Mouse (Mus musculus): ENCODE measurements at regions not wholly inside any gene's neighbourhood (a gene's known extent, or its start where the extent isn't known, plus 50 kb on each side); places are given as distances from the start of the nearest gene placed in this dataset.
"Not testable (repeated sequence)": the region's sequence is repeated elsewhere in the genome, so short reads cannot be mapped to it uniquely, and the experiment has no call there.

- no peak for DNase-seq
Measured at GRCm38 (mm10) chr13:72282764-72283163, 319.2 kb upstream of the Irx1 start.

GRCm38 (mm10) chr13:72283701-72284100 lies 320.2 kb upstream of the Irx1 start:
- DNase-seq = no peak

GRCm38 (mm10) chr13:72286301-72286700 lies 322.8 kb upstream of the Irx1 start:
- no peak for DNase-seq

DNA sequence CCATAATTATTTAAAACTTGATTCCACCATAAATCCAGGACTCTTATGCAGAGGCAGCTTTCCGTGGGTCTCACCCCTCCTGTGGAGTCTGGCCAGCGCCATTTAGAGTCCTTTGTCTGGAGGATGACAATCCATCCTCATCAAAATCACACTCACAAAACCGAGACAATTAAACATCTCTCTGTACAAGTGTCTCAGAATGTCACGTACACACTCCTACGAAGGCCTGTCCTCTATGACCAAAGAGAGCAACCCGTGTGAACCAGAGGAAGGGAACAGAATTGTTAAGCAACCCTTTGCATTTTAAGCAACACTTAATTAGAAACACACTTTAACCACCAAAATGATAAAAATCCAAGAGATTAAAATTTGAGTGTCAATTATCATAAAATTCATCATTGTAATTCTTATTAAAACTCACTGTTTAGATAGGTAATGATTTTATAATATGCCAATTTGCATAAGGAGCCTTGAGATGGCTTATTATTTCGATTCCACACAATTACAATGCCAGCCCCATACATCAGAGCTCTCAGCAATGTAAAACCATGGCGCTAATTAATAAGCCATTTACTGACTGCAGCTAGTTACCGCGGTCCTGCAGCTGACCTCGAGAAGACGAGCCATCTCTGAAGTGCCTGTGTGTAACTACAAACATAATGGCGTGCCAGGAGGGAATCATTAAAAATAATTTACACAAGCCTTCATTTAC lies 325.0 kb upstream of the Irx1 start:
- no peak for DNase-seq

GRCm38 (mm10) chr13:72289093-72289501 lies 325.6 kb upstream of the Irx1 start:
- DNase-seq = no peak

DNA sequence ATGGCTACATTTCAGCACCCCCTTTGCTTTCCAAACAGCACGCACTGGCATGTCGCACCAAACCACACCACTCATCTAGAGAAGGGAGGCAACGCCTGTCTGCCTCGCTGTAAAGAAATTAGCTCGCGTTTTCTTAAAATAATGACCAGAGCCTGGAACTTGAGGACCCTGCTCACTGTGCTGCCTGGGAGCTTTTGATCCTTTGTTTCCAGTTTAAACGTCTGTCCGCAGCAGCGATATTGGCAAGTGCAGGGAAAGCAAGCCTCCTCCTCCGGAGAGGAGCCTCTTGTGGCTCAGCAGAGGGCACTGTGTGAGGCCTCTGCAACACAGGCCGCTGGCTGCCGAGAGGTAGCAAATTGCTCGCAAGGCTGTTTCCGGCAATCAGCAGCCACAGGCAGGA lies 328.8 kb upstream of the Irx1 start:
- no peak for DNase-seq

DNA sequence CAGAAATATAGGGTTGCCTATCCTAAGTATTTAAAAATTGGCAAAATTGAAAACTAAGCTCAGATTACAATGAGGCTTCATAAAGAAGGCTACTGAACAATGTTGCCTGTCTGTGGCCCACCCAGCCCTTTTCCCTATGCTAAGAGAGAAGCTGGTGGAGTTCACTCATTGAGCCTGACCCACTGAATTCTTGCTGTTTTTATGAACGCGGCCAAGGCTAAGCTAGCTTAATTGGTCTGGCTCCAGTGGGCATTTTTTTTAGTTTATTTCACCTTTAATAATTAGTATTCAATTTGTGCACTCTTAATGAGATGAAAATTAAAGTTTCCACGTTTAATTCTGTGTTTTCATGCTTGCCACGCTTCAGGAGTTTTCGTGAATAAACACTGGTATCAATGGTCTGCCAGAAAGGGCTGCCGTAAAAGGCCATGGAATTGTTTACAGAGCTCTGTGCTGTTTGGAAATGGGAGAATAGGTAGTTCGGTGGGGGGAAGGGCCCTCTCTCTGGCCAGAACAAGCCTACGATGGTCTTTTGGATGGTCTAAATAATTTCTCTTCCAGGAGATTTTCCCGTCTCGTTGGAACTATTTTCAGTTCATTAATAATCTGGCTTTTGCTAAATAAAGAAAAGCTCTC lies 329.7 kb upstream of the Irx1 start:
- no peak for DNase-seq

- no peak for DNase-seq
Measured at GRCm38 (mm10) chr13:72298264-72298870, 330.3 kb upstream of the Irx2 start.

DNA sequence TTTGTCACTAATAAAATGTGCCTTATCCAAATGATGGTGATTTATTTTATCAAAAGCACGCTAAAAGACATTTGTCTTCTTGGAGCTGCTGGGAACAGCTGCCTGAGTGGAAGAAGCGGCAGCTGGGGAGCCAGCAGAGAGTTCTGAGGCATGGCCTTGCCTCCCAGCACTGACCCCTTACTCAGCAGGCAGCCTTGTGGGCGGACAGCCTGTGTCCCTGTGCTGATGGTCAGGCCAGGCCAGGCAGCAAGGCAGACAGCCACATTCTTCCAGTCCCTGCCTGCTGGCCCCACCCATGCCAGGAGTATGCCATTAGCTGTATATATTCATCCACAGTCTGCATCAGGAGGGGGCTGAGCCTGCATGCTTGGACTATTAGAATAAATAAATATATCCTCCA lies 329.0 kb upstream of the Irx2 start:
- DNase-seq = no peak

DNA sequence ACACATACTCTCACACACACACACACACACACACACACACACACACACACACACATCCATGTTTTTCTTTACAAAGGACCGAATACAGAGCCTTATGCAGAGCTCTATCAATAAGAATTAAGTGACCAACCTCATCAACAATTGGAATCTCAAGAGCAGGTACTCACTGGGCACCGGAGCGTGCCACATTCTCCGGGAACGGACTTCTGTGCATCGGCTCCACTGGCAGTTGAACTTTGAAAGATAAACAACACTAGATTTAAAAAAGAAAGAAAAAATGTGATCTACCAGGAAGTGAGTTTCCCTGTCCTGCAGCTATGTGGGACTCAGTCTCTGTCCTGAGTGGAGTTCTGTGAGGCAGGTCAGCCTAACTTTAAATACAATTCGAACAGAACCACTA lies 327.5 kb upstream of the Irx2 start:
- no peak for DNase-seq

DNA sequence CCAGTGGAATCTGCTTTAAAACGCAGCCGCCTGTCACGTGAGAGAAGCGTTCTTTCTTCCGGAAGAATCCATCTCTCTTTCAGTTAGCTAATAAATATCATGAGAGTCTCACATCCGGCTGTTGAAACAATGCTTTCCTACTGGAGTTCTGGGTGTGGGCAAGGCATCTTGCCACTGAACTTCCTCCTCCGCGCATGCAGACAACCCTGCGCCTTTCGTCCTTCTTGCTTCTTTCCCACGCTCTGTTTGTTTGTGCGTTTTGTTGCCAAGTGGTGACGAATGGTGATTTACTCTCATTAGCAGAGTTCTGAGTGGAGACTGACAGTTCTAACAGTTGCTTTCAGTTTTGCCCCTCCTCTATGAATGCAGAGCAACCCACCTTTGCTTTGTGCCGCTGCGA lies 326.8 kb upstream of the Irx2 start:
- DNase-seq = no peak

- DNase-seq = no peak
Measured at GRCm38 (mm10) chr13:72302436-72303125, 326.0 kb upstream of the Irx2 start.

GRCm38 (mm10) chr13:72303126-72303760 lies 325.4 kb upstream of the Irx2 start:
- no peak for DNase-seq

GRCm38 (mm10) chr13:72324041-72324690 lies 304.5 kb upstream of the Irx2 start:
- DNase-seq = no peak

DNA sequence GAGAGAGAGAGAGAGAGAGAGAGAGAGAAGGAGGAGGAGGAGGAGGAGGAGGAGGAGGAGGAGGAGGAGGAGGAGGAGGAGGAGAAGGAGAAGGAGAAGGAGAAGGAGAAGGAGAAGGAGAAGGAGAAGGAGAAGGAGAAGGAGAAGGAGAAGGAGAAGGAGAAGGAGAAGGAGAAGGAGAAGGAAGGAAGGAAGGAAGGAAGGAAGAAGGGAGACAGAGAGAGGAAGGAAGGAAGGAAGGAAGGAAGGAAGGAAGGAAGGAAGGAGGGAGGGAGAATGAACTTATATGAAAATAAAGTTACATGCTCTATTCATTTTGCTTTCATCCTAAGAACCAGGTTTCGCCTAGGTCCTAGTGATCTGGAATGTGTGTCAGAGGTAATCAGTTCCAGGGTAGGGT lies 302.4 kb upstream of the Irx2 start:
- DNase-seq = not testable (repeated sequence)

DNA sequence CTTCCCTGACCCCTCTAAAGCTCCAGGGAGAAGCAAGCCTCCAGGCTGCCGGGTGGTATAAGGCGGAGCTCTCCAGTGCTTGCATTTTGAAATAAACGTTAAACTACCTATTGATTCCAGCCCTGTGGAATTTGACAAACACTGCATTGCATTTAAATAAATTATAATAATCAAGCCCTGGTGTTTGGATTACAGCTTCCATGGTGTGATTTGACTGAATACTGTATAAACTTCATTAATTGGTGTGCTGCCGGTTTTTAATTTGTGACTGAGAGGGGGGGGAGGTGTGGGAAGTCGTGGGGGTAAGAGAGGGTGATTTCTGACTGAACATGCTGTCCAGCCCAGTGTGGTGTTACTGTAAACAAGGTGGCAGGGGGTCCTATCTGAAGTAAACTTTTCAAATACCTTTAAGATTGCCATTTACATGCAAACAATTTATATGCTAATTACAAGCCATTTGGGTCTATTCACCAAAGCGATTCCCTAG lies 282.9 kb upstream of the Irx2 start:
- no peak for DNase-seq

GRCm38 (mm10) chr13:72346207-72346943 lies 282.2 kb upstream of the Irx2 start:
- DNase-seq = no peak

DNA sequence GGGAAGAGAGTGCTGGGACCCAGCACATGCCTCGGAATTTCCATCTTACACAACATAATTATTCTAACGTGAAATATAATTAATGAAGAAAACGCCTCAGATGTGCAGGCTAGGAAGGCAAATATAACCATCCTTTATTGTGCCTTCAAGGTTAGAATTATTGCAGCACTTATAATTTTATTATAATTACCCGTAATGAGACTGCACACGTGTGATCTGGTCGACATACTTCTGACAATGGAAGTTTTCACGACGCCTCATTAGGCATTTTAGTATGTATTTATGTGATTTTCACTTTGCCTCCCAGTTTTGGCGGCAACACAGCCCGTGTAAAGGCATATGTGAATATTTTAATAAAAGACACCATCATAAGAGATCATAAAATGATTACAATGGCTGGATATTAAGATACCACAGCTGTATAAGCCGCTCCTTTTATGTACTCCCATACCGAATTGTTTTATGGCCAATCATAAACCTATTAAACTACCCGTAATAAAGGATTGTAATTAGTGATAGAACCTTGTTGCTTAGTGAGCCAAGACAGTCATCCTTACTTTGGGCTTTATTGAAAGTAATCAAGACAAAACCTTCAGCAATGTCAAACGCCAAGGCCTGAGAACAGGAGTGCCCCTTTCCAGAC lies 281.6 kb upstream of the Irx2 start:
- no peak for DNase-seq

- peak; percentile 14 for DNase-seq
Measured at GRCm38 (mm10) chr13:72352641-72353181, 275.9 kb upstream of the Irx2 start.

DNA sequence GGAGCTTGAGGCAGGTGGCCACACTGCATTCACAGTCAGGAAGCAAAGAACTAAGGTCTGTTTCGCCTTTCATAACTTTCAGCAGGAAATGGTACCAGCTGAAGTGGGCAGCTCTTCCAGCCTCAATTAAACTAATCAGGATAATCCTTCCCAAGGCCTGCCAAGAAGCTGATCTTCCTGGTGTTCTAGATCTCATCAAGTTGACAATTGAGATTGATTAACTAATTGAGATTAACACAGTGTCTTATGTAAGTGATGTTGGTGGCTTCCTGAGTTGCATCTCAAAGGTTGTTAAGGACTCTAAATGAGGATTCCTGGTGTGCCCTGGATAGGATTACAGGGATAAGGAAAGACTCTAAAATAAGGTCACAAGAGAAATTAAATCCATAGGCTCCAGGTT lies 273.3 kb upstream of the Irx2 start:
- no peak for DNase-seq

DNA sequence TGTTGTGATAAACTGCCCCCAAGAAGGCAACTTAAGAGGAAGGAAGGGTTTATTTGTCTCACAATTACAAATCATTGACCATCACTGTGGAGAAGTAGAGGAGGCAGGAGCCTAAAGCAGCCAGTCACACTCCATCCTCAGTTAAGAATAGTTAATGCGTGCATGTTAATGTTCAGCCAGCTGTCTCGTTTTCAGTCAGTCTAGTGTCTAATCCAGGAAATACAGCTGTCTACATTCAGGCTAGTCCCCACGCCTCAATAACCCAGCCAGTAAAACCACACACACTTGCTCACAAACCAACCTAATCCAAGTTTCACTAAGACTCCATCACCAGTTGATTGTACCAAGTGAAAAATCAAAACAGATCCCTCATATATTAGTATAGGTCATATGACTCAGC lies 272.8 kb upstream of the Irx2 start:
- no peak for DNase-seq
